Mouse (Mus musculus): ENCODE measurements around the gene Med25. TPM values are rescaled to one million over a fixed set of nuclear protein-coding genes. Genes with fewer than 3 reads are reported as not detected.
A peak's percentile ranks its signal among the peaks of the same experiment; 100 is the strongest.

The Med25 gene
- 100 to 1,000 TPM; 106 to 111 TPM for total RNA-seq (2021)
- long read RNA-seq, experiment 1, transcript Med25-210 (18 exons, 3,693 nt), result minor isoform, 9 of 164 reads
- long read RNA-seq, experiment 1, transcript Med25-201 (18 exons, 2,619 nt), result major isoform, 66 of 164 reads
- long read RNA-seq, experiment 1, partial matches to known transcripts, result 17 of 164 reads
- long read RNA-seq, experiment 1, other reads (novel, unspliced or antisense), result 69 of 164 reads
- long read RNA-seq, experiment 2, transcript Med25-210 (18 exons, 3,693 nt), result minor isoform, 6 of 207 reads
- long read RNA-seq, experiment 2, transcript Med25-201 (18 exons, 2,619 nt), result major isoform, 99 of 207 reads
- long read RNA-seq, experiment 2, partial matches to known transcripts, result 19 of 207 reads
- long read RNA-seq, experiment 2, other reads (novel, unspliced or antisense), result 81 of 207 reads

DNA sequence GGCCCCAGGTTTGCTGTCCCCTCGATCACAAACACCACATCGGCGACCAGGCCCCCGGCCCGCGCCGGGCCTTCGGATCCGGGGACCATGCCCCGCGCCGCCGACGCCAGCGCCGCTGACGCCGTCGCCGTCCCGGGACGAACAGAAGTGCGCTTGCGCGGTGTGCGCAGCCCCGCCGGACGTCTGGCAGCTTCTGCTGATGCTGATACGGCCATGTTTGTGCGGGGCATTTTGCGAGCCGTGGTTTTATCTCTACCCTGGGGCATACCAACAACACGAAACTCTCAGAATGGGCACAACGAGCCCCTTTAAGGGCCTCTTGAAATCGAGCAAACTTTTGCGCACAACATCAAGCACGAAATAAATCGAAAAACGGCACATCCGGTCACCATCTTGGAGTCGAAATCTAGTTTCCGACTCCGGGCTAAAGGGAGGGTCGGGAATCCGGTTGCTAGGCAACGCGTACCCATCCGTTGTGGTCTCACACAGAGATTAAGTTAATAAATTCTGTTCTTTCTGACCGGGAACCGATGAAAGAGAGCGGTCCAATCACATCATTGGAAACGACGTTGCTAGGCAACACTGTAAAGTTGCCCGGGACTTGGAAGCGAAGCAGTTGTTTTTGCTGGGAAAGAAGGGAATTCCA, at the start of gene Med25:
Gene Med25 (minus strand): TSS at position 437 of the 646 bp plus-strand sequence.
- DNase-seq (ENCODE audit: low spot score in 2 of 2), result peak; percentile 96 to 97

DNA sequence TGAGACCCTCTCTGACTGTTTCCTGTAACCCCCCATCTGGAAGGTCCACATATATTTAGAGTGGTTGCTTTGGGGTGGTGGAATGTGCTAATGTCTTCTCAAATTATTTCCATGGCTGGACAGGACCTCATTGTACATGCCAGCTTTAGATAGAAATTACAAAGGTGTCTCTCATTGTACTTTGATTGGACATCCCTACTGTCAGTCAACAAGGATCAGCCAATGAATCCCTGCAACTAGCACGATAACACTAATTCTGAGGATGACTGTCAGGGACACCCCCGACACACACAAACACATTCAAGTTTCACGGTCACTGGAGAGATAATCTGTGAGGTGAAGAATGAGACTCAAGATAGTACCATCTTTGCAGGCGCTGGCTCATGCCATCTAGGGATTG, 46.2 kb upstream of the Med25 start:
- DNase-seq (ENCODE audit: low spot score in 2 of 2), result no peak

DNA sequence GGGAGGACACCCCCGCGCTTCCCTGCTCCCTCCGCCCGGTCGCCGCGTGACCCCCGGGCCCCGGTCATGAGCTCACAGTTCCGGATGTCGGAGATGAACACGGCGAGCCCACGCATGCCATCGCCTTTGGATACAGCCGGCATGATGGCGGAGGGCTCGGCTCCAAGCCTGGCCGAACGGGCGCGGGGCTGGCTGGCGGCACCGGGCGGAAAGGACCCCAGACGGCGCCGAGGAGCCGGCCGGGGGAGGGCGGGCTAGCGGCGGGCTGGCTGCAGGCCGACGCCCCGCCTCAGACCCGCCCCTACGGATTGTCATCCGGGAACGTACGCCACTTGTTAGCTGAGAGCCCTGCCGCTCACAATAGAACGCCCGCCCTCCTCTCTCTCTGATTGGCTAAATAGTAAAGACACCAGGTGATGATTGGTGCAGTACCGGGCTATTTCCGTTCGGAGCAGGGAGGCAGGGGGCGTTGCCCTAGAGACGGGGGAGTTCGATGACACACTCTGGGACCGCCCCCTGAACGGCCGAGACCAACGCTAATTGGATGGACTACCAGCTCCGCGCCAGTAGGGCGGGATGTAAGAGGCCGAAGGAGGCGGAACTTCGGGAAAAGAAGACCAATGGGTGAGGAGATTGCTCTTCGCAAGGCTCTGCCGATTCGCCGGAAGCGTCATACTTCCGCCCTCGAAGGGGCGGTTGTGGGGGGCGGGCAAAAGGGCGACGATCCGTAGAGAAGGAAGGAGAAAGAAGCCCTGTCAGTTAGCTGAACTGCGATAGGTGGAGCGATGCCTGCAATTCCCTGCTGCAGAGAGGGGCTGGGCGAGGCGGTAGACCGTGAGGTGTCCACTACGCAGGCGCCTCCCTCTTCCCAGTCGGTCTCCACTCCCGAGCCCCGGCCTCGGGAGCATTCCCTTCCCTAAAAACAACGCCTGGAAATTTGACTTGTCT, 37.0 kb upstream of the Med25 start, which contains the start of gene Ap2a1:
Gene Ap2a1 (minus strand): TSS at position 293 of the 948 bp plus-strand sequence.
- DNase-seq (ENCODE audit: low spot score in 2 of 2), result peak; percentile 99 to 100

DNA sequence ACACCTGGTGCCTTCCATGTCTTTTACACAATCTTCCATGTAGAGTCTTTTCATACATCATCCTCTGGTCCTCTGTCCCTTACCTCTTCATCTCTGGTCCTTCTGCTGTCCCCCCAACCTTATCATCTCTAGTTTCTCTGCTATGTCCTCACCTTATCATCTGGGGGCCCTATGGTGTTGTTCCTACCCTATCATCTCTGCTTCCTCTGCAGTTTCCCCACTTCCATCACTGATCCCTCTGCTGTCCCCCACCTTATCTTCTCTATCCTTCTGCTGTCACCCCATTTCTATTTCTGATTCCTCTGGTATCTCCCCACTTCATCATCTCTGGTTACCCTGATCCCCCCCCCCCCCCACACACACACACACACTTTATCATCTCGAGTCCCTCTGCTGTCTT, 36.1 kb upstream of the Med25 start:
- no peak for DNase-seq (ENCODE audit: low spot score in 2 of 2)

DNA sequence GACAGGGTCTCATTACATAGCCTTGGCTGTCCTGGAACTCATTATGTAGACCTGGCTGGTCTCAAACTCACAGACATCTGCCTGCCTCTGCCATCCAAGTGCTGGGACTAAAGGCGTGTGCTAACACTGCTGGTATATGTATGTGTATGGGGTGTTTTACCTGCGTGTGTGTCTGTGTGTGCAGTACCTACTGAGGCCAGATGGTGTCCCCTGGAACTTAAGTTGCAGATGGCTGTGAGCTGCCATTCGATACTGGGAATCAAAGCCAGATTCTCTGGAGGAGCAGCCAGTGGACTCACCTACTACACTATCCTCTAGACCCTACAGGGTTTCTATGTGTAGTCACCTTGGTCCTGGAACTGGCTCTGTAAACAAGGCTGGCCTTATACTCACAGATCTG, 33.0 kb upstream of the Med25 start:
- no peak for DNase-seq (ENCODE audit: low spot score in 2 of 2)

DNA sequence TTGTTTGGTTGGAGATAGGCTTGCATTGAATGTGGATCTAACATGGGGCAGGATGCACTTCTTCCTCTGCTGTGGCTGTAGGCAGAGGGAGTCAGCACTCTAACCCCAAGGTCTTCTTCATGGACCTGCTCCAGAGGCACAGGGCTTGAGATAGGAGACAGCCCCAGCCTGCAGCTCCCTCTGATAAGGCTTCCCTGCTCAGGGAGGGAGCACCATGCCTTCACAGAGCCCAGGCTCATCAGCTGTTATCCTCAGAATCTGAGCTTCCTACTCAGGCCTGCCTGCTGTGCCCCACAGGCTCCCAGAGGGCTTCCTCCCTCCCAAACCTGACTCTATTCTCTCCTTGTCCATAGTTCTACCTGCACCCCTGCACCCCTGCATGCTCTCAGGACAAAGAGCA, 30.0 kb upstream of the Med25 start:
- no peak for DNase-seq (ENCODE audit: low spot score in 2 of 2)

DNA sequence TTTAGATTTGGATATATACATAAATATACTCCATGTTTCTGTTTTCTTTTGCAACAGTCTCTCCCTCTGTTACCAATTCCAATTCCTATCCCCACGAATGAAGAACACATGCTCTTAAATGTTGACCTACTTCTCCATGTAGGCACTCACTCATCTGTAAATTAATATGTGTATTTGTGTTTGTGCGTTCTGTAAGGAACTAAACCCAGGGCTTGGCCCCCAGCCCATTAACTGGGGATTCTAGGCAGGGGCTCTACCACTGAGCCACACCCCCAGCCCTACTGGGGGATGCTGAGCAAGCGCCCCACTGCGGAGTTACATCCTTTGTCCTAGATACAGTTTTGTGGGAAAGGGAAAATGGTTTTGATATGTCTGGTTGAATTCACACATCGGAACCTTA, 26.6 kb upstream of the Med25 start:
- no peak for DNase-seq (ENCODE audit: low spot score in 2 of 2)

DNA sequence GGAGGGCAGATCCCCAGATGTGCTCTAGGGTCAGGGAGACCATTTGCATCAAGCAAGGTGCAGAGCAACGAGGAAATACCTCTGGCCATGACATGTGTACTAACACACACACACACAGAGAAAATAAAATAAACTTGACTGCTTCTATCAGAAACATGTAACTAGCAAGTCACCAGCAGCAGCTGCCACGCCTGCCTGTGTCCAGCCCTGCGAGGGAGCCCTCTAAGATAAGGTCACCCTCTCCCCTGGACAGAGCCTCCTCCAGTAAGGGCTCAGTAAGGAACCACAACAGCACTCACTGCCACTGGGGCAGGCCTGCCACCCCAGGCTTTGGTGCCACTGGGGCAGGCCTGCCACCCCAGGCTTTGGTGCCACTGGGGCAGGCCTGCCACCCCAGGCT, 25.7 kb upstream of the Med25 start:
- DNase-seq (ENCODE audit: low spot score in 2 of 2), result no peak

DNA sequence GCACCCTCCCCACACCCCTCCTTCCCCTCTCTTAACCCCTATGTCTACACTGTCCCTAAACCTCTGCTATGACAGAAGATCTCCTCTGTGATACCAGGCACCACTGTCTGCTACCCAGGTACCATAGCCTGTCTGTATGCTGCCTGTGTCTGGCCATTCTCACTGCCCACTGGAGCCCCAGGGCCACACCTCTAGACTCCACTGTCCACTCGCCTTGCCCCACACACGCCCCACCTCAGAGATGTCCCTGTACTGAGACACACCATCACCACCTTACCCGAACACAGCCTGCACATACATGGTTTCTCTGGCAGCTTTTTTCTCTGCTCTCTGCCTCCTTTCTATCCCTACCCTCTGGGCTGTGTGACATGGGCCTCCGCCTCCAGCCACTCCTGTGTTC, 24.4 kb upstream of the Med25 start:
- DNase-seq (ENCODE audit: low spot score in 2 of 2), result no peak

DNA sequence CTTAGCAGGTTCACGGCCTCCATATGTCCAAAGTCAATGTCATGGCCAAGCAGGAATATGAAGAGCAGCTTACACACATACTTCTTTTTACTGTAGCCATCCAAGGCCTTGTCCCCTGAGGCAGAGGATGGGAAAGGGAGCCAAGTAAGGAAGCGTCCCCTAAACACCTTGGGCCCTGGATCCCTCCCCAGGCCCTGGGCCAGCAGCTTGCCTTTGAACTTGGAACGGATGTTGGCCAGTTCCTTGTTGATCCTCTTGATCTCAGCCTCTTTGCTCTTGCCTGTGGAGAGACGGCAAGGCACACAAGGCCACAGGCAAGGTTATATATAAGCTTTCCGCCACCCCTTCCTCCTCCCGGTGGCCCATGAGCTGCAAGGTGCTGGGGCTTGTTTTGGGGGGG, 23.7 kb upstream of the Med25 start:
- DNase-seq (ENCODE audit: low spot score in 2 of 2), result no peak

DNA sequence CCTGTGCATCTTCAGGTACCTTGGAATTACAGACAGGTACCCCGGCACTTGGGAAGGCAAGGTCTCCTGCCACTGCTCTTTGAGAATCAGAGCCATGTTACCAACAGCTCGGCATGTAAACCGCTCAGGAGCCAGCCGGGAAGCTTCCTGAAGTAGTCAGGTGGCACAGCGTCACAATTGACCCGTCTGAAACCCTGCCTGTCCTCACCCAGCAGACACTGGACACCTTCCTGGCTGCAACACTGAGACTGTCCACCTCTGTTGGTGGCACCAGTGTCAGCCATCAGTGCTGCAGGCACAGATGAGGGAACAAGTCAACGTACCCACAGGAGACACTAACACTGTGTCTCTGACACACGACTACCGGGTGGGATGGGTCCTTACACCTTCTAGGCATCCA, 22.8 kb upstream of the Med25 start:
- no peak for DNase-seq (ENCODE audit: low spot score in 2 of 2)

DNA sequence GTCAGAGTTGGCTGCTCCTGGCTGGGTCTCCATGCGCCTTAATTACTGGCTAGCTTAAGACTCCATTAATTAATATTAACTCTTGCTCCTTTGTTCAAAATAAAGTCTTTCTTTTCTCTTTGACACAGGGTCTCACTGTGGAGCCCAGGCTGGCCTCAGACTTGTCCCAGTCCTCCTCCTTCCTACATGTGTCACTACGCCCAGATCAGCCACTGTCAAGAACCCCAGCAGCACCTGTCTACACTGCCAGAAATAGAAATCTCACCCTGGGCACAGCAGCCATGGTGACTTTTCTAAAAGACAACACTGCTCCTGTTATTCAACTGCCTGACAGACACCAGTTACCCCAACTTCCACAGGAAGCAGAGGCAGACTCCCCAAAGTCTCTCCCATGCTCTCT, 21.9 kb upstream of the Med25 start:
- no peak for DNase-seq (ENCODE audit: low spot score in 2 of 2)

DNA sequence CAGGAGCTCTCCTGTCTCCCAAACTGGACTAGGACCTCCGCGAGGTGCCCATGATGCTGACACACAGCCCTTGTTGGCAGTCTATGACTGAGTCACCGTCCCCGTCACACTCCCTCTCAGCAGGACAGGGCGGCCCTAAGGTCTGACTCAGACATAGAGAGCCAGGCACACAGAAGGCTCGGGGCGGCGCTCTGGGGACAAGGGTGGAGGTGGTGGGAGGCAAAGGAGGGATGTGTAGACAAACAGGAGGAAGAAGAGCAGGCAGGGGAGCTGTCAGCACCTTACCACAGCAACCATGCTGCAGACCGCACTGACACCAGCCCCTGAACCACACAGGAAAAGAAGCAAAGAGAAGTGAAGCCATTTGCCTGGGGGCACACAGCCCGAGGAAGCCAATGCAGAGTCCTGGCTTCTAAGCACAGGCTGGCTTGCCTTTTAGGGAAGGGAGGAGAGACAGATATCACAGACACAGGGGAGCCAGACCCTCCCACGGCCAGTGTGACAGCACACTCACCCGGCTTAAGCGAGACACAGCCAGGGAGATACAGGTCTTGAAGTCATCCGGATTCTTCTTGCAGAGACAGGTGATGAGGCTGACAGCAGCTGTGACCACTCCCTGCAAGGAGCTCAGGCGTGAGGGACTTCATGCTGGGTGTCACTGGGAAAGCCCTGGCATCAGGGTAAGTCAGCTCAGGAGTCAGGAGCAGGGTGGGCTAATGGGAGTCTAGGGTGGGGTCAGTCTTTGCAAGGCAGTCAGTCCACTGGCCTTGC, 16.4 kb upstream of the Med25 start:
- no peak for DNase-seq (ENCODE audit: low spot score in 2 of 2)

DNA sequence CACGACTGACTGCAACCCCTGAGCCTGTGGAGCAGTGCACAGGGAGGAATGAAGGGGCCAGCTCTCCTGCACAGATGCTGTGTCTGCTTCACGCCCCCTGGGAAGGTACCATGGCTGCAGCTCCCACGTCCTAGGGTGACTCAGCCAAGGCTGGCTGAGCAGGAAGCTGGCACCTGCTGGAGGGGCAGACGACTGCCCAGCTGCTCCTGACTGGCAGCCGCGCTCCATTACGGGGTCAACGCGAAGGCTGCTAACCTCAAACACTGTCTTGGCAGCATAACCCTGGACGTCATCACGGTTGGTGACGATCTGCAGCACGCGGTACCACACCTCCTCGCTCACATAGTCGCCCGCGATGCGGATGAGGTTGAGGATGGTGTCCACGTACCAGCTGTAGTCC, 12.9 kb upstream of the Med25 start:
- DNase-seq (ENCODE audit: low spot score in 2 of 2), result no peak

DNA sequence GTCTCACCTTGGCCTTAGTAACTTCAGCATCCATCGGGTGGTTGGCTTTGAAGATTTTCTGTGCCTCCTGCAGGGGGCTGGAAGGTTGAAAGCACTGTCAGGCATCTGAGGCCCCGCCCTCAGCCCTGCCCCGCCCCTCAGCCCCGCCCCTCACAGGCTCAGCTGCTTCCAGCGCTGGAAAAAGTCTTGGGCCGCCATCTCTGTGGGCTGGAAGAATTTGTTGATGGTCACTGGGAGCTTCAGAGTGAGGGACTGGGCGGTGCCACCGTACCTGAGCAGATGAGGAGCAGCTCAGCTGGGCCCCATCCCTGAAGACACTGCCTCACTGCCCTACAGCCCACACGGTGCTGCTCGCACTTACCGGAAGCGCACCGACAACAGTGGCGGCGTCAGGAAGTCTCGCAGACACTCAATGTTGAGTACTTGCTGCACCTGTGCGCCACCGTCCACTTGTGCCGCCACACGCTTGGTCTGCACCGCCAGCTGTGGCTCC, 8.8 kb upstream of the Med25 start:
- no peak for DNase-seq (ENCODE audit: low spot score in 2 of 2)

DNA sequence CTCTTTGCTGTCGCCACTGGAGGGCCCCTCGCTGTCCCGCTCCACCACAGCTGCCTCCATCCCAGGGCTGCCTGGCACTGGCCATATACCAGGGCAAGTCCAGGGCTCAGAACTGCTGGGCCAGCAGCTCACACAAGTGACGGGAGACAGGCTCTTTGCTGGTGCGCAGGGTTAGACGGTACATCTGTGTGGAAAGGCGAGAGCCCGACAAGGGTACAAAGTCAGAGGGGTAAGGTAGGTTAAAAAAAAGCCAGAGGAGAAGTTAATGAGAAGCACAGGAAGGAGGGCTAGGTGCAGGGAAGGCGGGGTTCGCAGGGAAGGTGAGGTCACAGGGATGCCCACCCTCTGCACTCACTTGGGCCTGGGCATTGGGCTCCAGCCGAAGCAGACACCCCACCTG, 8.1 kb upstream of the Med25 start:
- DNase-seq (ENCODE audit: low spot score in 2 of 2), result no peak

DNA sequence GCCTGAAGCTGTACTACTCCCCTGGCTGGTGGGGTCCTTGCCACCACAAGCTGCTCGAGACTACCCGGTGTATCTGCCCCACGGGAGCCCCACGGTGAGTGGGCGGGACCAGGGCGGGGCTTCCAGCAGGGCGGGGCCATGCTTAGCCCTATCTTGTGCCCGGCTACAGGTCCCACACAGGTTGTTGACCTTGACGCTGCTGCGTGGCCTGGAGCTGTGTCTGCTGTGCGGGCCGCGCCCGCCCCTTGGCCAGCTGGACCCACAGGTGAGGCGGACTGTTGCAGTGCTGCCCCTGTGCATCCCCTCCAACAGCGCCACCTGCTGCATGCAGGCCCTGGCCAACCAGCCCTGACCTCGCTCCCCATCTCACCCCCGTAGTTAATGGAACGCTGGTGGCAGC, 6.1 kb upstream of the Med25 start:
- no peak for DNase-seq (ENCODE audit: low spot score in 2 of 2)

DNA sequence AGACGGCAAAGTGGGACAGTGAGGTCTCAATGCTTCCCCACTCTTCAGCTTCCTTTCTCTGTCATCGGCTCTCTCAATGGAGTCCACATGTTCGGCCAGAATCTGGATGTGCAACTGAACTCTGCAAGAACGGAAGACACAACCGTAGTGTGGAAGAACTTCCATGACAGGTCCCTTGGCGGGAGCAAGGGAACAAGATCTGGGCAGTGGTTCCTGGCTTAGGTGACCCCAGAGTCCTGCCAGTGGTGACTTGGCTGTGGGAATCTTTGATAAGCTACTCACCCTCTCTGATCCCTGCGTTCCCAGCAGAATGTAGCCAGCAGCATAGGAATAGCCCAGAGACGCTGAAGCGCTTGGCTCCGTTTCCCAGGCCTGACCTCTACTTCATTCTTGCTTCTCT, 4.0 kb upstream of the Med25 start:
- no peak for DNase-seq (ENCODE audit: low spot score in 2 of 2)

DNA sequence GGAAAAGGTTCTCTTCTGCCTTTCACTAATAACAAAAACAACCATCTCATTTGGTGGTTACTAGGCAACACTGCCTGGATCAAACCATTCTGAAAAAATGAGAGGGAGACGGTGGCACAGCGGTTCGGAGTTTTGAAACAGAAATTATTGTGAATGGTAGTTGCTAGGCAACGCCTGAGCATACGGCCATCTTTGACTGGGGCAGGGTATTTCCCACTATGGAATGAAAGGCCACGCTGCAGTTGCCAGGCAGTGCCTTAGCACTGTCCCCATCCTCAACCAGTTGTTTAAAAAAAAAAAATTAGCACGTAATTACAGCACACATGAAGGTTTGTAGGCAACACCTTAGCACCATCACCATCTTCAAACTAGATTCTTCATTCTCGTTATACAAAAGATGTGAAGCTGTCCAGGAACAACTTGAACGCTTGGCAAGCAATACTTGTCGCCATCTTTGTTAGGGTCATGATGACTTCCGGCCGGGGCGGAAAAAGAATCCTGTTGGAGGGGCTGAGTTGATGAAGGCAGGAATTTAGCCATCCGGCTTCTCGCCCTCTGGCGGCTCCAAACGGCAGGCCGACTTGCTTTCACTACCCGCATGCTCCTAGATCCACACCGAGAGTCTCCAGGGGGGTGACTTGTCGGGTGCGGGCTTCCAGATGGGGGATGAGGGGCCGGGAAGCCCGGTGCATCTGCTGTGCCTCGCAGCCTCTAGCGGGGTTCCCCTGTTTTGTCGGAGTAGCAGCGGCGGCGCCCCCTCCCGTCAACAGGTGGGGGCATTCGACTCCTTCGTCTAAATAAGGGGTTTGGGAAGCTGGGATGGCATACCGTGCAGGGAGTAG, 3.3 kb upstream of the Med25 start, which contains the start of gene Fuz:
Gene Fuz (plus strand): TSS at position 487 of the 842 bp plus-strand sequence.
- DNase-seq (ENCODE audit: low spot score in 2 of 2), result peak; percentile 93 to 97

DNA sequence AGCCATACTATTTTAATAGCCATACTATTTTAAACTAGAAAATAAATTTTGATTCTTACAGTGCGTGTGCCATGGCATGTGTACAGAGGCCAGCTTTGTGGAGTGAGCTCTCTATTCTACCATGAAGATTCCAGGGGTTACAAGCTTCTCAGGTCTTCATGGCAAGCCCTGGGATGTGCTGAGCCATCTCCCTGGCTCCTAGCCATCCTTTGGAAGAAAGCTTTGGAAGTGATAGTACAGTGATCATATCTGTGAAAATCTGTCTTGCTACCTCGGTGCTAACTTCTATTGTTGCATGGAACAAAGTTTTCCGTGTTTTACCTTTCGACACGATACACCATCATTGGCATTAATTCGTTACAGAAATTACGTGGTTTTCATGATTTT, 2.7 kb upstream of the Med25 start:
- no peak for DNase-seq (ENCODE audit: low spot score in 2 of 2)

Data from layer of hippocampus, postnatal 14 days (tissue).